Mouse (Mus musculus): ENCODE results near the gene Adamtsl5.

- peak; percentile 43 for TF ChIP-seq CTCF (IDR thresholded peaks at IDR 0.05; ENCODE audit: low read depth)
- no peak for TF ChIP-seq EP300 (IDR thresholded peaks at IDR 0.05; ENCODE audit: low read depth)
Measured at GRCm38 (mm10) chr10:80377716-80378115, 29.5 kb upstream of the Adamtsl5 start.

Data from heart, postnatal 0 days (tissue).